In the genomic region with DNA sequence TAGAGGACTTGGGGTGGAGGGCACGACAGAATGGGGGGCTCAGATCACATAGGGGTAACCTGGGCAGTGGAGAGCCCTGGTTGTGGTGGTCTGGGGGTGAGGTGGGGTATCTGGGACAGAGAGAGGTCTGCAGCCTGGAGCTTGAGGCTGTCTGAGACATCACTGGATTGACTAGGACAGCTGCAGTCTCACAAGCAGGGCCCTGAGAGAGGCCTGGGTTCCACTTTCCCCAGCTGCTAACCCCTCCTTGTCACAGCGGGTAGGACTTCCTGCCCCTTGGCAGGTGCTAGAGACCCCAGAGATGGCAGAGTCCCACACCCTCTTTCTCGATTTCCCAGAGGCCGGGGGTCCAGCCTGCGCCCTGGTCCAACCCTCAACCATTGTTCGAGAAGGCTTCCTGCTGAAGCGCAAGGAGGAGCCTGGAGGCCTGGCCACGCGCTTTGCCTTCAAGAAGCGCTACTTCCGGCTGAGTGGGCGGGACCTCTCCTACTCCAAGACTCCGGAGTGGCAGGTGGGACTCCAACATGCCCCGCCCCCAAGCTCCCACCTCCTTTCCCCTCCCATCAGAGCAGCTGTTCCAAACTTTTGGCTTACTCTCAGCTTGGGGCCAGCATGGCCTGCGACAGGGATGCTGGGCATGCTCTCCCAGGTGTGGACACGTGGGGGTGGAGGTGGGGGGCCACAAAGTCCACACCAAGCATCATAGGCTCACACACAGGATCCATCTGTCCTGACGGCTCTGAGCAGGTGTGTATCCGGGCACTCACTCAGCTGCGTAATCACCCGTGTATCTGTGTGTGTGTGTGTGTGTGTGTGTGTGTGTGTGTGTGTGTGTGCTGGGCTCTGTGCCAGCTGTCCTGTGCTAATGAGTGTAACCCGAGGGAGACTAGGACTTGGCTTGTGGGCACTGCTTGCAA, we compare ENCODE assay signal across 8 mouse cellular contexts. TPM values are rescaled to one million over a fixed set of nuclear protein-coding genes. Genes with fewer than 3 reads are reported as not detected.
DNase-seq lines count a peak whose midpoint lies in the region; ATAC-seq lines count a peak whose summit lies in the region.
"Had no signal": no experiment of that assay in that cellular context is flagged by ENCODE, and none has a peak within 500 bp of the region (broad histone marks: within the 10 kb centered on the region; RNA-seq: fewer than 3 reads in every experiment).

No protein-coding gene starts in this region.

- ATAC-seq in CD4-positive, CD25-positive, alpha-beta regulatory T cell, adult 4 months = peak; percentile 20
- ATAC-seq in forebrain, embryonic 15.5 days (replicated peaks) = peak; percentile 17; the same call in 1 of the 2 replicates
- 0 out of 2 replicates have a peak, but pooled peaks have one; percentile 20 for ATAC-seq in midbrain, embryonic 14.5 days (ENCODE audit: low FRiP score, low TSS enrichment)

- H3K4me3 ChIP-seq in forebrain, embryonic 15.5 days = no peak overlapping the region
- H3K4me3 ChIP-seq in midbrain, embryonic 14.5 days (replicated peaks; ENCODE audit: low read depth, low read length) = no peak overlapping the region

- no peak overlapping the region for H3K9ac ChIP-seq in forebrain, embryonic 15.5 days (replicated peaks)
- no peak overlapping the region for H3K9ac ChIP-seq in midbrain, embryonic 14.5 days (replicated peaks; ENCODE audit: low read length)

- no peak overlapping the region for H3K4me2 ChIP-seq in forebrain, embryonic 15.5 days (replicated peaks)
- H3K4me2 ChIP-seq in midbrain, embryonic 14.5 days (ENCODE audit: low read length) = 0 out of 2 replicates have a peak overlapping the region, but pooled peaks have one; percentile 8

- peaks cover 8% of the 10 kb centered on the region for H3K4me1 ChIP-seq in forebrain, embryonic 15.5 days
- 0 out of 2 replicates have a peak, but pooled peaks cover 6% of the 10 kb centered on the region for H3K4me1 ChIP-seq in midbrain, embryonic 14.5 days (ENCODE audit: control insufficient read depth, insufficient read depth, low read length)

- H3K27ac ChIP-seq in forebrain, embryonic 15.5 days (replicated peaks) = no peak overlapping the region
- no peak overlapping the region for H3K27ac ChIP-seq in midbrain, embryonic 14.5 days (replicated peaks; ENCODE audit: low read depth, low read length)

- 22% methylated on average over 21 of the region's 21 CpGs for WGBS in forebrain, embryonic 15.5 days
- WGBS in midbrain, embryonic 14.5 days = 33% methylated on average over 21 of the region's 21 CpGs

- DNase-seq in CD4-positive helper T cell, adult 2 months (ENCODE audit: low read depth, low spot score) = peak; percentile 62
- DNase-seq in midbrain, embryonic 14.5 days = peak; percentile 55
- DNase-seq in ovary, postnatal 14 days (ENCODE audit: low spot score) = no peak
- DNase-seq in adrenal gland, postnatal 25 days = no peak
- DNase-seq in layer of hippocampus, adult 8-10 months (ENCODE audit: low spot score in 2 of 2) = no peak

- no peaks in the 10 kb centered on the region for H3K27me3 ChIP-seq in forebrain, embryonic 15.5 days
- no peaks in the 10 kb centered on the region for H3K27me3 ChIP-seq in midbrain, embryonic 14.5 days (ENCODE audit: control insufficient read depth, insufficient read depth, low read length)

- H3K9me3 ChIP-seq in forebrain, embryonic 15.5 days = no peaks in the 10 kb centered on the region
- no peaks in the 10 kb centered on the region for H3K9me3 ChIP-seq in midbrain, embryonic 14.5 days (ENCODE audit: control insufficient read depth, low read length)

- no peaks in the 10 kb centered on the region for H3K36me3 ChIP-seq in forebrain, embryonic 15.5 days
- no peaks in the 10 kb centered on the region for H3K36me3 ChIP-seq in midbrain, embryonic 14.5 days (ENCODE audit: control insufficient read depth, insufficient read depth, low read length)

RNA-seq across cellular contexts. Expression of gene Rasal1, which starts 25.9 kb away (rescaled TPM):
- 10 to 100 TPM in 1 of 2 experiments, 1 to 10 TPM in 1; 7.2 to 15.4 TPM for polyA plus RNA-seq in CD4-positive, CD25-positive, alpha-beta regulatory T cell, adult 4 months (2017; shearing (Covaris generic))
- 2.7 and 4.2 TPM in 2 replicates for polyA plus RNA-seq in forebrain, embryonic 15.5 days (2015; fragmentation: Nextera tagmentation; extraction: Ambion mirVana)
- polyA plus RNA-seq in midbrain, embryonic 14.5 days (2014; fragmentation: Nextera tagmentation; extraction: Ambion mirVana) = 0.84 and 1.3 TPM in 2 replicates
- 19.6 and 20.0 TPM in 2 replicates for total RNA-seq in adrenal gland, postnatal 25 days (2021)
- total RNA-seq in layer of hippocampus, adult 8-10 months (2022) = 100 to 1,000 TPM in 2 of 4 experiments, 10 to 100 TPM in 2; 84.4 to 112 (median 96.9) TPM

RNA-seq across cellular contexts. Expression of gene Dtx1, which starts 37.2 kb away (rescaled TPM):
- polyA plus RNA-seq in CD4-positive, CD25-positive, alpha-beta regulatory T cell, adult 4 months (2017; shearing (Covaris generic)) = 10 to 100 TPM; 33.4 to 47.7 TPM
- 48.2 and 52.8 TPM in 2 replicates for polyA plus RNA-seq in forebrain, embryonic 15.5 days (2015; fragmentation: Nextera tagmentation; extraction: Ambion mirVana)
- 50.0 and 61.4 TPM in 2 replicates for polyA plus RNA-seq in midbrain, embryonic 14.5 days (2014; fragmentation: Nextera tagmentation; extraction: Ambion mirVana)
- 11.0 and 11.8 TPM in 2 replicates for total RNA-seq in adrenal gland, postnatal 25 days (2021)
- 10 to 100 TPM; 62.9 to 71.1 (median 66.9) TPM for total RNA-seq in layer of hippocampus, adult 8-10 months (2022)

RNA-seq across cellular contexts. Expression of gene Cfap73, which starts 40.5 kb away (rescaled TPM):
- polyA plus RNA-seq in CD4-positive, CD25-positive, alpha-beta regulatory T cell, adult 4 months (2017; shearing (Covaris generic)) = not detected
- 0.47 and 1.2 TPM in 2 replicates for polyA plus RNA-seq in forebrain, embryonic 15.5 days (2015; fragmentation: Nextera tagmentation; extraction: Ambion mirVana)
- polyA plus RNA-seq in midbrain, embryonic 14.5 days (2014; fragmentation: Nextera tagmentation; extraction: Ambion mirVana) = 0.32 TPM in 1 of 2 replicates, not detected in the other
- 2.8 and 3.1 TPM in 2 replicates for total RNA-seq in adrenal gland, postnatal 25 days (2021)
- total RNA-seq in layer of hippocampus, adult 8-10 months (2022) = under 1 TPM in 2 of 4 experiments, not detected in 2; 0.50 to 0.56 TPM
- total RNA-seq: left cerebral cortex, adult 18-20 months had no signal

Comparison
In these comparisons a context has a peak if more than half of its experiments do, and no peak if none do; other contexts are left out.
1. DNase-seq: peak in CD4-positive helper T cell, adult 2 months (single experiment) and midbrain, embryonic 14.5 days (single experiment); none in ovary, postnatal 14 days (single experiment), adrenal gland, postnatal 25 days (single experiment) and layer of hippocampus, adult 8-10 months (0 of 2).
2. Peak in every context shown above with its lines, with median percentiles within 50 percentile points of each other: ATAC-seq.